Mouse (Mus musculus) spleen, adult 2 months (tissue): ENCODE measurements around the gene Cct7. TPM values are rescaled to one million over a fixed set of nuclear protein-coding genes. Genes with fewer than 3 reads are reported as not detected.

Experiments used
- DNase-seq, 2 experiments: peaks; one replicate each; pipeline versions ENCODE4 v3.0.0 to v3.0.0-alpha.2; 2012 to 2021; ENCODE audit warnings: low spot score in 2 of 2, low read depth in 1 of 2
- H3K27ac ChIP-seq: fragments of 200-500 bp; 2 replicates; pipeline ENCODE4 v1.5.1; 2012; ENCODE audit warnings: low read length, inconsistent platforms; ENCODE audit not compliant: insufficient read depth
- H3K27me3 ChIP-seq: fragments of 200-500 bp; 2 replicates; pipeline ENCODE4 v1.6.1; 2012; ENCODE audit warnings: mild to moderate bottlenecking, moderate library complexity, low read length, inconsistent platforms; ENCODE audit not compliant: control insufficient read depth, insufficient read depth
- H3K36me3 ChIP-seq: fragments of 200-500 bp; 2 replicates; pipeline ENCODE4 v1.6.1; 2012; ENCODE audit warnings: mild to moderate bottlenecking, low read length, inconsistent platforms; ENCODE audit not compliant: control insufficient read depth, insufficient read depth
- H3K4me1 ChIP-seq: fragments of 200-500 bp; 2 replicates; pipeline ENCODE4 v1.6.1; 2011; ENCODE audit warnings: inconsistent platforms; ENCODE audit not compliant: control insufficient read depth, insufficient read depth, insufficient read length
- H3K4me3 ChIP-seq: fragments of 200-500 bp; 2 replicates; pipeline ENCODE4 v1.5.1; 2011; ENCODE audit warnings: mild to moderate bottlenecking, inconsistent platforms; ENCODE audit not compliant: insufficient read depth, insufficient read length; ENCODE audit errors: extremely low read depth
- CTCF ChIP-seq: fragments of 200-500 bp; IDR thresholded peaks from 2 replicates; pipeline ENCODE4 v1.5.1; 2011; ENCODE audit warnings: mild to moderate bottlenecking, inconsistent platforms; ENCODE audit not compliant: insufficient read depth, insufficient read length, insufficient replicate concordance; ENCODE audit errors: extremely low read depth
- POLR2A ChIP-seq: fragments of 200-500 bp; IDR thresholded peaks from 2 replicates; pipeline ENCODE4 v1.6.1; 2011; ENCODE audit warnings: low read depth, low read length, inconsistent platforms
- WGBS: fragments of 180-500 bp; shearing (Covaris S2); methylation state at CpG from one replicate; pipeline ENCODE4 v1.1.7; 2018; 5-methylcytosine and 5-hydroxymethylcytosine counted together
- polyA plus RNA-seq: library from polyadenylated mRNA; depleted of rRNA; stranded (reverse); fragments of >200 nt; gene quantifications from 2 replicates; pipeline ENCODE4 v1.2.3, GENCODE M21; 2012

Cct7 gene
- polyA plus RNA-seq, 1 experiment, result 73.5 TPM

- 16% methylated on average over 6 of the region's 6 CpGs for WGBS
- Histone ChIP-seq H3K27me3 (peaks cover 6% of the 10 kb centered on the region; the same call in 1 of the 2 replicates), H3K27ac (no peak overlapping the region), H3K36me3 (no peaks in the 10 kb centered on the region), H3K4me1 (no peaks in the 10 kb centered on the region; the same call in 1 of the 2 replicates), H3K4me3 (no peak overlapping the region)
- TF ChIP-seq POLR2A, result no peak
- TF ChIP-seq CTCF, result no peak
- no peak for DNase-seq
These were observed 50.3 kb downstream of the Cct7 start for GRCm38 (mm10) chr6:85501571-85502102.

- DNase-seq, result no peak
- no peak for TF ChIP-seq CTCF
- no peak overlapping the region for H3K27ac ChIP-seq
- WGBS, result 5% methylated on average over 37 of the region's 37 CpGs
- H3K27me3 ChIP-seq, result peaks cover 6% of the 10 kb centered on the region; the same call in 1 of the 2 replicates
- H3K36me3 ChIP-seq, result no peaks in the 10 kb centered on the region
- H3K4me3 ChIP-seq, result no peak overlapping the region; the same call in 1 of the 2 replicates
- H3K4me1 ChIP-seq, result no peaks in the 10 kb centered on the region; the same call in 1 of the 2 replicates
These were observed 51.0 kb downstream of the Cct7 start for GRCm38 (mm10) chr6:85502103-85502910.

GRCm38 (mm10) chr6:85502911-85503250 lies 51.6 kb downstream of the Cct7 start, which contains the start of gene Fbxo41:
Gene Fbxo41 (minus strand): TSS chr6:85502994.
- H3K4me3 ChIP-seq, result no peak within 1 kb of the TSS; the same call in 1 of the 2 replicates

GRCm38 (mm10) chr6:85504908-85505307 lies 53.6 kb downstream of the Cct7 start:
- no peak overlapping the region for H3K27ac ChIP-seq

More at GRCm38 (mm10) chr6:85502911-85503250, 51.6 kb downstream of the Cct7 start, which contains the start of gene Fbxo41:
- no peak for DNase-seq
- 2% methylated on average over 12 of the region's 22 CpGs for WGBS
- Histone ChIP-seq H3K27me3 (peaks cover 6% of the 10 kb centered on the region; the same call in 1 of the 2 replicates), H3K4me1 (no peaks in the 10 kb centered on the region; the same call in 1 of the 2 replicates), H3K27ac (no peak within 1 kb of the TSS), H3K36me3 (no peaks in the 10 kb centered on the region)
- TF ChIP-seq CTCF, result no peak
- TF ChIP-seq POLR2A, result no peak

GRCm38 (mm10) chr6:85508602-85509001 lies 57.3 kb downstream of the Cct7 start:
- no peak for DNase-seq
- H3K4me1 ChIP-seq, result peaks cover 14% of the 10 kb centered on the region; the same call in 1 of the 2 replicates
- 60% methylated on average over 5 of the region's 5 CpGs for WGBS
- no peak overlapping the region for H3K27ac ChIP-seq
- no peak overlapping the region for H3K4me3 ChIP-seq
- H3K36me3 ChIP-seq, result no peaks in the 10 kb centered on the region
- H3K27me3 ChIP-seq, result peaks cover 23% of the 10 kb centered on the region
- TF ChIP-seq CTCF, result no peak
- TF ChIP-seq POLR2A, result no peak

More at GRCm38 (mm10) chr6:85504908-85505307, 53.6 kb downstream of the Cct7 start:
- Histone ChIP-seq H3K36me3 (no peaks in the 10 kb centered on the region), H3K4me1 (no peaks in the 10 kb centered on the region; the same call in 1 of the 2 replicates), H3K27me3 (peaks cover 6% of the 10 kb centered on the region; the same call in 1 of the 2 replicates), H3K4me3 (no peak overlapping the region)
- no peak for DNase-seq
- WGBS, result 80% methylated on average over 2 of the region's 2 CpGs
- TF ChIP-seq CTCF (no peak), POLR2A (no peak)

- no peak for DNase-seq
- Histone ChIP-seq H3K36me3 (no peaks in the 10 kb centered on the region), H3K4me1 (peaks cover 15% of the 10 kb centered on the region; the same call in 1 of the 2 replicates), H3K4me3 (no peak overlapping the region), H3K27ac (no peak overlapping the region), H3K27me3 (peaks cover 24% of the 10 kb centered on the region)
- TF ChIP-seq POLR2A (no peak), CTCF (no peak)
- 6% methylated on average over 6 of the region's 6 CpGs for WGBS
These were observed 59.2 kb downstream of the Cct7 start for GRCm38 (mm10) chr6:85510476-85510875.
